14 mouse cellular contexts compared by ENCODE assay signal in the genomic region with DNA sequence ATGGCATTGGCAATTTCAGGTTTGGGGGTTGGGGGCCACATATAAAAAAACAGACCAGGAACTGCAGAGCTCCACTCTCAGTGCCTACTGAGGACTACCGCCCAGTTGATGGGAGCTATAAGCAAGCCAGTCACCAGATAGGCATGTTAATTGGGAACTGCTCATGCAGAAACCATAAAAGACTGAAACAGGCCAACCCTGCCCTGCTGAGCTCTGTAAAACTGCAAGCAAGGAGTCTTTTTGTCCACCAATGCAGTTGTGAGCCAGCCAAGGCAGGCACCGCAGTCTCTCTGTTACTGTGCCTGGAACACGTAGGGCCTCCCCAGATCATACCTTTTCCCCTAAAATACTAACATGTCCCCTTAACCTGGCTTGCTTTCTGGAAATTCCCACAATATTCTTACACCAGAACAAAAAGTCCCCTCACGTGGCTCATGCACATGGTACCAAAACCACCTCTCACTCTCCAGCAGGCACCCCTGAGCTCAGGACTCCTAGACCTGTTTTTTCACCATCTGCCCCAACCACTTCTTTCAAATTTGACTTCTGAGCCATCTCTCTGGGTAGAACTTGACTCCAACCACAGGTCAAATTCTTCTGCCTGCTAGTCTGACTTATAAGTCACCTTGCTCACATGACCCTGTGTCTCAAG. TPM values are rescaled to one million over a fixed set of nuclear protein-coding genes. Genes with fewer than 3 reads are reported as not detected.
DNase-seq lines count a peak whose midpoint lies in the region; ATAC-seq and TF ChIP-seq lines count a peak whose summit lies in the region.
"Had no signal": no experiment of that assay in that cellular context is flagged by ENCODE, and none has a peak within 500 bp of the region (broad histone marks: within the 10 kb centered on the region; RNA-seq: fewer than 3 reads in every experiment).

No protein-coding gene starts in this region.

- in situ Hi-C loops in CH12.LX (cut with MboI; ENCODE audit: low pct_ligation_motif_present, low pct_unique_long_range_greater_than_20kb, low sequenced_read_pairs), result no loop called here

- TF ChIP-seq CTCF in CH12.LX (conservative IDR thresholded peaks at IDR 0.05 in 1 of 2, IDR thresholded peaks at IDR 0.05 in 1 of 2; ENCODE audit: low read depth in 2 of 2, low read length in 2 of 2), result no peak

- no peak overlapping the region for H3K4me2 ChIP-seq in CH12.LX (ENCODE audit: insufficient read depth, low read depth, poor library complexity, severe bottlenecking)
- H3K4me2 ChIP-seq: heart, embryonic 15.5 days; hindbrain, embryonic 15.5 days had no signal

- no peak for TF ChIP-seq POLR2A in CH12.LX (IDR thresholded peaks at IDR 0.05; ENCODE audit: low read depth, low read length)

- no peak overlapping the region for H3K9ac ChIP-seq in CH12.LX (ENCODE audit: insufficient read depth, low read depth)
- H3K9ac ChIP-seq: heart, embryonic 15.5 days; hindbrain, embryonic 15.5 days had no signal

- DNase-seq in 3134 (ENCODE audit: extremely low read depth, insufficient read length, low spot score), result peak; percentile 21
- DNase-seq in CH12.LX (ENCODE audit: extremely low read depth), result peak; percentile 11
- peak; percentile 37 for DNase-seq in kidney, adult 18-20 months
- peak; percentile 55 to 58 for DNase-seq in kidney, postnatal 36 days
- no peak for DNase-seq in cerebellum, adult 8-10 months
- DNase-seq in c-Kit-positive CD71-positive TER-119-positive erythroid progenitor cells, embryonic 14.5 days (ENCODE audit: low spot score), result no peak
- DNase-seq: adrenal gland, postnatal 36 days; cerebellum, adult 2 months; left cerebral cortex, postnatal 4 days; lung, adult 2 months; spleen, adult 18-20 months had no signal

- no peaks in the 10 kb centered on the region for H3K27me3 ChIP-seq in CH12.LX (replicated peaks)
- H3K27me3 ChIP-seq: heart, embryonic 15.5 days; hindbrain, embryonic 15.5 days had no signal

- no peaks in the 10 kb centered on the region for H3K79me2 ChIP-seq in CH12.LX (replicated peaks; ENCODE audit: control insufficient read depth, extremely low read depth, insufficient read depth, poor library complexity, severe bottlenecking)

- no peak overlapping the region for H3K27ac ChIP-seq in CH12.LX (ENCODE audit: insufficient read depth, low read depth)
- H3K27ac ChIP-seq: heart, embryonic 15.5 days; hindbrain, embryonic 15.5 days had no signal

- no peak overlapping the region for H3K4me3 ChIP-seq in CH12.LX (replicated peaks in 1 of 3; ENCODE audit: low read depth in 2 of 3, low read length in 2 of 3, poor library complexity in 1 of 3)
- H3K4me3 ChIP-seq: heart, embryonic 15.5 days; hindbrain, embryonic 15.5 days had no signal

- dilution Hi-C loops in CH12.LX (cut with MboI; ENCODE audit: extremely low pct_ligation_motif_present, extremely low pct_unique_long_range_greater_than_20kb, low sequenced_read_pairs), result no loop called here

- H3K4me1 ChIP-seq in CH12.LX (ENCODE audit: control insufficient read depth in 1 of 2, insufficient read depth in 2 of 2), result peaks cover 5 to 35% of the 10 kb centered on the region in 2 experiments; a peak in 3 of 4 replicates
- H3K4me1 ChIP-seq: heart, embryonic 15.5 days; hindbrain, embryonic 15.5 days had no signal

- no peak for TF ChIP-seq RAD21 in CH12.LX (IDR thresholded peaks at IDR 0.05; ENCODE audit: low read depth, low read length)

- TF ChIP-seq EP300 in CH12.LX (IDR thresholded peaks at IDR 0.05; ENCODE audit: low read length), result no peak

- H3K36me3 ChIP-seq in CH12.LX (replicated peaks in 1 of 2; ENCODE audit: control insufficient read depth in 1 of 2, insufficient read depth in 1 of 2, low read length in 1 of 2), result no peaks in the 10 kb centered on the region
- H3K36me3 ChIP-seq: heart, embryonic 15.5 days; hindbrain, embryonic 15.5 days had no signal

- H3K9me3 ChIP-seq in CH12.LX (replicated peaks; ENCODE audit: low read length), result no peaks in the 10 kb centered on the region
- H3K9me3 ChIP-seq: heart, embryonic 15.5 days; hindbrain, embryonic 15.5 days had no signal

- ATAC-seq in cerebellum, adult (ENCODE audit: insufficient number of reproducible peaks, low FRiP score, low TSS enrichment), result no peak

TF ChIP-seq in CH12.LX, 34 proteins besides CTCF, POLR2A, EP300 and RAD21:
- TF ChIP-seq JUND (conservative IDR thresholded peaks at IDR 0.05; ENCODE audit: low read depth, low read length), result no peak
- TF ChIP-seq BHLHE40 (IDR thresholded peaks at IDR 0.05; ENCODE audit: low read depth, low read length), result peak; percentile 74

RNA-seq across cellular contexts. Expression of a gene that starts 32.5 kb away (rescaled TPM):
- total RNA-seq in CH12.LX (2012; rRNA removed) (0.17 TPM in 2 replicates), CH12.LX (2014; rRNA removed) (0.17 and 0.34 TPM in 2 replicates)
- polyA plus RNA-seq in CH12.LX (2012; ENCODE audit: insufficient read length, low read depth), result 0.12 and 0.39 TPM in 2 replicates

Comparison
In these comparisons a context has a peak if more than half of its experiments do, and no peak if none do; other contexts are left out.
1. DNase-seq: peak in 3134 (single experiment), CH12.LX (single experiment), kidney, adult 18-20 months (single experiment) and kidney, postnatal 36 days (2 of 2); none in cerebellum, adult 8-10 months (single experiment) and c-Kit-positive CD71-positive TER-119-positive erythroid progenitor cells, embryonic 14.5 days (single experiment).